Mouse (Mus musculus) neural tube, embryonic 15.5 days (tissue): Measurements from ENCODE around the gene Wfdc1. TPM values are rescaled to one million over a fixed set of nuclear protein-coding genes. Genes with fewer than 3 reads are reported as not detected.

Source experiments
- ATAC-seq: fragments of 200-750 bp; cut with Nextera tagmentation; 2 replicates; pipeline ENCODE4 v1.8.0; 2017; ENCODE audit warnings: mild to moderate bottlenecking, moderate TSS enrichment, moderate library complexity; ENCODE audit not compliant: low FRiP score
- H3K27ac ChIP-seq: fragments of 300-500 bp; sonication (generic); replicated peaks from 2 replicates; pipeline ENCODE4 v1.5.1; 2015; ENCODE audit warnings: mild to moderate bottlenecking, inconsistent platforms
- H3K27me3 ChIP-seq: fragments of 300-500 bp; sonication (generic); replicated peaks from 2 replicates; pipeline ENCODE4 v1.6.1; 2015; ENCODE audit warnings: inconsistent platforms
- H3K36me3 ChIP-seq: fragments of 300-500 bp; sonication (generic); 2 replicates; pipeline ENCODE4 v1.6.1; 2015; ENCODE audit warnings: inconsistent platforms
- H3K4me1 ChIP-seq: fragments of 300-500 bp; sonication (generic); 2 replicates; pipeline ENCODE4 v1.6.1; 2015; ENCODE audit warnings: inconsistent platforms
- H3K4me2 ChIP-seq: fragments of 300-500 bp; sonication (generic); 2 replicates; pipeline ENCODE4 v1.6.1; 2015; ENCODE audit warnings: inconsistent platforms, mild to moderate bottlenecking, moderate library complexity
- H3K4me3 ChIP-seq: fragments of 300-500 bp; sonication (generic); replicated peaks from 2 replicates; pipeline ENCODE4 v1.5.1; 2015; ENCODE audit warnings: mild to moderate bottlenecking, inconsistent platforms
- H3K9ac ChIP-seq: fragments of 300-500 bp; sonication (generic); replicated peaks from 2 replicates; pipeline ENCODE4 v1.6.1; 2015; ENCODE audit warnings: mild to moderate bottlenecking, inconsistent platforms
- H3K9me3 ChIP-seq: fragments of 300-500 bp; sonication (generic); replicated peaks from 2 replicates; pipeline ENCODE4 v1.6.1; 2016; ENCODE audit warnings: inconsistent platforms
- WGBS: fragments of 180-500 bp; shearing (Covaris S2); methylation state at CpG from one replicate; pipeline ENCODE4 v1.1.7; 2015; ENCODE audit warnings: mixed read lengths; 5-methylcytosine and 5-hydroxymethylcytosine counted together
- polyA plus RNA-seq: library from polyadenylated mRNA; unstranded; fragments of >200 nt; fragmentation: Nextera tagmentation; extraction: Ambion mirVana; gene quantifications from 2 replicates; pipeline ENCODE4 v1.2.1, GENCODE M21; 2015

Gene Wfdc1
- polyA plus RNA-seq, result 5.9 and 6.2 TPM in 2 replicates

- Histone ChIP-seq H3K4me3 (no peak within 1 kb of the TSS), H3K27me3 (peaks cover 15% of the 10 kb centered on the region; the same call in 1 of the 2 replicates), H3K27ac (no peak within 1 kb of the TSS), H3K9me3 (no peaks in the 10 kb centered on the region), H3K4me2 (peak within 1 kb of the TSS; percentile 25), H3K36me3 (no peaks in the 10 kb centered on the region), H3K4me1 (peaks cover 5% of the 10 kb centered on the region; the same call in 1 of the 2 replicates), H3K9ac (no peak within 1 kb of the TSS)
- 21% methylated on average over 14 of the region's 14 CpGs for WGBS
- ATAC-seq, result no peak
These were observed at the start of gene Wfdc1 for GRCm38 (mm10) chr8:119666219-119666951. Gene Wfdc1, plus strand, starts transcription at chr8:119666365.

- no peak for ATAC-seq
- 94% methylated on average over 4 of the region's 4 CpGs for WGBS
These were observed 49.4 kb upstream of the Wfdc1 start for GRCm38 (mm10) chr8:119616811-119617210.

GRCm38 (mm10) chr8:119617586-119617985 lies 48.6 kb upstream of the Wfdc1 start:
- H3K9ac ChIP-seq, result no peak overlapping the region

More at GRCm38 (mm10) chr8:119616811-119617210, 49.4 kb upstream of the Wfdc1 start:
- H3K4me1 ChIP-seq, result no peaks in the 10 kb centered on the region
- H3K36me3 ChIP-seq, result no peaks in the 10 kb centered on the region
- no peak overlapping the region for H3K4me3 ChIP-seq
- no peaks in the 10 kb centered on the region for H3K27me3 ChIP-seq
- no peak overlapping the region for H3K9ac ChIP-seq
- H3K9me3 ChIP-seq, result no peaks in the 10 kb centered on the region
- H3K27ac ChIP-seq, result no peak overlapping the region
- H3K4me2 ChIP-seq, result no peak overlapping the region

GRCm38 (mm10) chr8:119618887-119619286 lies 47.3 kb upstream of the Wfdc1 start:
- Histone ChIP-seq H3K27me3 (no peaks in the 10 kb centered on the region), H3K36me3 (no peaks in the 10 kb centered on the region), H3K9ac (no peak overlapping the region), H3K27ac (no peak overlapping the region), H3K4me2 (no peak overlapping the region), H3K4me3 (no peak overlapping the region), H3K9me3 (no peaks in the 10 kb centered on the region), H3K4me1 (no peaks in the 10 kb centered on the region)
- ATAC-seq, result no peak
- 74% methylated on average over 5 of the region's 5 CpGs for WGBS

More at GRCm38 (mm10) chr8:119617586-119617985, 48.6 kb upstream of the Wfdc1 start:
- Histone ChIP-seq H3K36me3 (no peaks in the 10 kb centered on the region), H3K27ac (no peak overlapping the region), H3K4me1 (no peaks in the 10 kb centered on the region), H3K4me3 (no peak overlapping the region), H3K4me2 (no peak overlapping the region), H3K27me3 (no peaks in the 10 kb centered on the region), H3K9me3 (no peaks in the 10 kb centered on the region)
- WGBS, result 93% methylated on average over 5 of the region's 5 CpGs
- ATAC-seq, result no peak

GRCm38 (mm10) chr8:119620116-119620840 lies 45.9 kb upstream of the Wfdc1 start:
- H3K9me3 ChIP-seq, result no peaks in the 10 kb centered on the region
- H3K36me3 ChIP-seq, result no peaks in the 10 kb centered on the region
- H3K4me1 ChIP-seq, result no peaks in the 10 kb centered on the region
- no peak overlapping the region for H3K27ac ChIP-seq
- H3K4me2 ChIP-seq, result no peak overlapping the region
- no peak overlapping the region for H3K4me3 ChIP-seq
- no peak for ATAC-seq
- H3K9ac ChIP-seq, result no peak overlapping the region
- H3K27me3 ChIP-seq, result no peaks in the 10 kb centered on the region
- 66% methylated on average over 6 of the region's 6 CpGs for WGBS

- 88% methylated on average over 14 of the region's 14 CpGs for WGBS
- no peaks in the 10 kb centered on the region for H3K27me3 ChIP-seq
- no peaks in the 10 kb centered on the region for H3K9me3 ChIP-seq
- ATAC-seq, result no peak
- no peaks in the 10 kb centered on the region for H3K4me1 ChIP-seq
- no peak overlapping the region for H3K27ac ChIP-seq
- no peak overlapping the region for H3K4me3 ChIP-seq
- no peaks in the 10 kb centered on the region for H3K36me3 ChIP-seq
- H3K4me2 ChIP-seq, result no peak overlapping the region
- H3K9ac ChIP-seq, result no peak overlapping the region
These were observed 45.2 kb upstream of the Wfdc1 start for GRCm38 (mm10) chr8:119620848-119621465.

- WGBS, result 53% methylated on average over 4 of the region's 4 CpGs
- Histone ChIP-seq H3K4me2 (no peak overlapping the region), H3K9me3 (no peaks in the 10 kb centered on the region), H3K36me3 (no peaks in the 10 kb centered on the region), H3K27ac (no peak overlapping the region), H3K4me3 (no peak overlapping the region), H3K9ac (no peak overlapping the region), H3K27me3 (no peaks in the 10 kb centered on the region), H3K4me1 (no peaks in the 10 kb centered on the region)
- ATAC-seq, result no peak
These were observed 43.6 kb upstream of the Wfdc1 start for GRCm38 (mm10) chr8:119622555-119622954.

GRCm38 (mm10) chr8:119623061-119623460 lies 43.1 kb upstream of the Wfdc1 start:
- Histone ChIP-seq H3K4me3 (no peak overlapping the region), H3K9ac (no peak overlapping the region), H3K36me3 (no peaks in the 10 kb centered on the region), H3K4me2 (no peak overlapping the region), H3K27ac (no peak overlapping the region), H3K4me1 (no peaks in the 10 kb centered on the region), H3K9me3 (no peaks in the 10 kb centered on the region), H3K27me3 (no peaks in the 10 kb centered on the region)
- 88% methylated on average over 8 of the region's 8 CpGs for WGBS
- ATAC-seq, result no peak

- Histone ChIP-seq H3K36me3 (no peaks in the 10 kb centered on the region), H3K27me3 (no peaks in the 10 kb centered on the region), H3K9ac (no peak overlapping the region), H3K4me2 (no peak overlapping the region), H3K4me1 (no peaks in the 10 kb centered on the region), H3K27ac (no peak overlapping the region), H3K4me3 (no peak overlapping the region), H3K9me3 (no peaks in the 10 kb centered on the region)
- ATAC-seq, result no peak
- WGBS, result 68% methylated on average over 1 of the region's 1 CpGs
These were observed 42.4 kb upstream of the Wfdc1 start for GRCm38 (mm10) chr8:119623744-119624143.

GRCm38 (mm10) chr8:119624916-119625315 lies 41.2 kb upstream of the Wfdc1 start:
- H3K9ac ChIP-seq, result no peak overlapping the region
- no peaks in the 10 kb centered on the region for H3K9me3 ChIP-seq
- no peak overlapping the region for H3K27ac ChIP-seq
- ATAC-seq, result no peak
- H3K36me3 ChIP-seq, result no peaks in the 10 kb centered on the region
- H3K4me1 ChIP-seq, result no peaks in the 10 kb centered on the region
- no peak overlapping the region for H3K4me2 ChIP-seq
- 92% methylated on average over 7 of the region's 7 CpGs for WGBS
- no peaks in the 10 kb centered on the region for H3K27me3 ChIP-seq
- no peak overlapping the region for H3K4me3 ChIP-seq

GRCm38 (mm10) chr8:119625788-119626187 lies 40.4 kb upstream of the Wfdc1 start:
- H3K4me3 ChIP-seq, result no peak overlapping the region
- no peak overlapping the region for H3K9ac ChIP-seq
- peaks cover 1% of the 10 kb centered on the region; the same call in 1 of the 2 replicates for H3K4me1 ChIP-seq
- no peaks in the 10 kb centered on the region for H3K9me3 ChIP-seq
- H3K36me3 ChIP-seq, result no peaks in the 10 kb centered on the region
- H3K27me3 ChIP-seq, result no peaks in the 10 kb centered on the region
- no peak overlapping the region for H3K4me2 ChIP-seq
- no peak for ATAC-seq
- WGBS, result 76% methylated on average over 22 of the region's 22 CpGs
- no peak overlapping the region for H3K27ac ChIP-seq
